Mouse (Mus musculus) heart, embryonic 12.5 days (tissue): ENCODE measurements around the gene Hoxc5. TPM values are rescaled to one million over a fixed set of nuclear protein-coding genes. Genes with fewer than 3 reads are reported as not detected.

ENCODE experiments used
- ATAC-seq: fragments of 200-750 bp; cut with Nextera tagmentation; 2 replicates; pipeline ENCODE4 v1.8.0; 2017; ENCODE audit warnings: moderate TSS enrichment, moderate library complexity; ENCODE audit not compliant: insufficient number of reproducible peaks, low FRiP score
- H3K27ac ChIP-seq: fragments of 300-500 bp; sonication (generic); 2 replicates; pipeline ENCODE4 v1.5.1; 2016; ENCODE audit warnings: mild to moderate bottlenecking, moderate library complexity; ENCODE audit not compliant: poor library complexity, severe bottlenecking
- H3K27me3 ChIP-seq: fragments of 300-500 bp; sonication (generic); replicated peaks from 2 replicates; pipeline ENCODE4 v1.6.1; 2016; ENCODE audit warnings: mild to moderate bottlenecking, moderate library complexity
- H3K36me3 ChIP-seq: fragments of 300-500 bp; sonication (generic); 2 replicates; pipeline ENCODE4 v1.6.1; 2016; ENCODE audit warnings: mild to moderate bottlenecking, moderate library complexity
- H3K4me1 ChIP-seq: fragments of 300-500 bp; sonication (generic); replicated peaks from 2 replicates; pipeline ENCODE4 v1.6.1; 2016; ENCODE audit warnings: mild to moderate bottlenecking
- H3K4me2 ChIP-seq: fragments of 300-500 bp; sonication (generic); 2 replicates; pipeline ENCODE4 v1.6.1; 2016; ENCODE audit warnings: mild to moderate bottlenecking, moderate library complexity
- H3K4me3 ChIP-seq: fragments of 300-500 bp; sonication (generic); 2 replicates; pipeline ENCODE4 v1.5.1; 2016; ENCODE audit warnings: mild to moderate bottlenecking
- H3K9ac ChIP-seq: fragments of 300-500 bp; sonication (generic); 2 replicates; pipeline ENCODE4 v1.6.1; 2016; ENCODE audit warnings: mild to moderate bottlenecking, moderate library complexity
- H3K9me3 ChIP-seq: fragments of 300-500 bp; sonication (generic); replicated peaks from 2 replicates; pipeline ENCODE4 v1.6.1; 2016; ENCODE audit warnings: mild to moderate bottlenecking, moderate library complexity
- WGBS: fragments of 180-500 bp; shearing (Covaris S2); methylation state at CpG from one replicate; pipeline ENCODE4 v1.1.7; 2016; 5-methylcytosine and 5-hydroxymethylcytosine counted together
- polyA plus RNA-seq: library from polyadenylated mRNA; unstranded; fragments of >200 nt; fragmentation: Nextera tagmentation; extraction: Ambion mirVana; gene quantifications from 2 replicates; pipeline ENCODE4 v1.2.1, GENCODE M21; 2016

Hoxc5 gene
- polyA plus RNA-seq, 1 experiment from 2014 or later, result 0.38 TPM

DNA sequence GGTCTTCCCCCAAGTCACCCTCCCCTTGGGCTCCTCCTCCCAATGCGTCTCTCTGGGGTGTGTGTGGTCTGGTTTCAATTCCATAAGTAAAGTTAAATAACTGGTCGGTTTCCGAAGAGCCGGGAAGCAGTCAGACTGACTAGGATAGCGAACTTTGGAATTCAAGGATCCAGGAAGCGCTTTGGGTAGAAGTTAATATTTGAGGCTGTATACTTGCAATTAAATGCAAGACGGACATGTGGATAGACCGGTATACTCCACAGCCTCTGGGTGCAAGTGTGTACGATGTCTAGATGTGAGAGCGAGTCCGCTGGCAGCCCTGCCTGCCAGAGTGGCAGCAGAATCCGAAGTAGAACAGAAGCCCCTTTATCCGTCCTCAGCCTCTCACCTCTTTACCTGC lies 4.8 kb upstream of the Hoxc5 start:
- Histone ChIP-seq H3K9ac (no peak overlapping the region), H3K36me3 (no peaks in the 10 kb centered on the region), H3K27ac (no peak overlapping the region), H3K4me1 (peaks cover 12% of the 10 kb centered on the region; the same call in 1 of the 2 replicates), H3K9me3 (no peaks in the 10 kb centered on the region), H3K4me2 (no peak overlapping the region), H3K4me3 (no peak overlapping the region), H3K27me3 (peaks cover 95% of the 10 kb centered on the region)
- no peak for ATAC-seq
- WGBS, result 1% methylated on average over 13 of the region's 13 CpGs

DNA sequence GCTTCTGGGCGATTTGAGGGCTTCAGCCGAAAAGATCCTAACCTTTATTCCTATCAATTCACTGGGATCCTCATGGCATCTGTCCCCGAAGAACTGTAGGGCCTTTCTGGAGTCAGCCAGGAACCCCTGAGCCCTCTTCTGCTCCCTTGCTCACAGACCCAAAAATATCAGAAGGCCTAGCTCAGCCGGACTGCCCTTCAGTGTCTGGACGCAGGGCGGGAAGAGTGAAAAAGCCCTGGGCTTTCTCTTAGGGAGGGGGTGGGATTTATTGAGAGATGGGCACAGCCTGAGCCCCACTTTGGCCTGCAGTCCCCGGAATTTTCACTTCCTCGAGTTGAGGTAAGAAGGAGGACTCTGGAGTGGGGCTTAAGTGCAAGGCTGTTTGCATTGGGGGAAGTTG lies 4.0 kb upstream of the Hoxc5 start:
- Histone ChIP-seq H3K4me2 (no peak overlapping the region), H3K9ac (no peak overlapping the region), H3K9me3 (no peaks in the 10 kb centered on the region), H3K27me3 (peaks cover 93% of the 10 kb centered on the region), H3K36me3 (no peaks in the 10 kb centered on the region), H3K4me1 (peaks cover 12% of the 10 kb centered on the region; the same call in 1 of the 2 replicates), H3K27ac (no peak overlapping the region), H3K4me3 (no peak overlapping the region)
- no peak for ATAC-seq
- WGBS, result 1% methylated on average over 8 of the region's 8 CpGs

DNA sequence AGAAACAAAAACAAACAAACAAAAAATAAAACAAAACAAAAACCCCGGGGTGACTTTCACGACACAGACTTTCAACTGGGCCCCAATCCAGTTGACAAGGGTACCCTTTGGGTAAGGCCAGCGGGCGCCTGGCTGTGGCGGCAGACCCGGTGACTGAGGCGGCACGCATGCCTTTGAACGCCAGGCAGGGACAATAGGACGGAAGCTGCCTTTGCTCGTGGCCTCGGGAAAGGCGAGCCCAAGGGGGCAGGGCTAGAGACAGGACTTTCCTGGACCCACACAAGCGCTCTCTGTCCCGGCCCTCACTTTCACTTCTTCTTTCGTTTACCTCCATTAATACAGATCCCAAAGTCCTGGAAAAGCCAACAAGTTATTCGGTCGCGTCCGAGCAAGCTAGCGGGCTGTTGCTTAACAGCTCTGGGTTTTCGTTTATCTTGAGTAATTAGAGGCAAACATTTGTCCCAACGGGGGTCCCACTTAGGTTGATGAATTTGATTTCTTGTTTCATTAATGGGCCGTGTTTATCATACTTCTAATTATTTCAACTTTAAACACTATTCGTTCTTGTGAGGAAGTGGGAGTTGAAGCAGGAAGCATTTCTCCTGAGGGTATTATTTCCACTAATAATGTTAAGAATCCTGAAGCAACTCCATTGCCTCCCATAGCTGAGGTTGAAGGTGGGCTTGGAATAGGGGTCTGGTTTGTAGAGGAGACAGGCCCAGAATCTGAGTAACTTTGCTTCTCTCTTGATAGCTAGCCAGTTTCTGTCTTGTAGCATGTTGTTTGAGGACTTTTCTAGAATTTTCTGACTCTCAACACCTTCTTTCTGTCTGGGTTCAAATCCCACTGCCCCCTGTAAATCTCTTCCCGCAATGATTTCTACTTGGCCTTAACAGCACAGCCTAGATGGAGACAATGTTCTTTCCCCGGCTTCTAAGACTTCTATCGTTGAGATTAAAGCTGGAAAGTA lies 3.3 kb upstream of the Hoxc5 start:
- Histone ChIP-seq H3K27ac (no peak overlapping the region), H3K36me3 (no peaks in the 10 kb centered on the region), H3K27me3 (peaks cover 94% of the 10 kb centered on the region), H3K4me3 (no peak overlapping the region), H3K9ac (no peak overlapping the region), H3K9me3 (no peaks in the 10 kb centered on the region), H3K4me2 (no peak overlapping the region), H3K4me1 (peaks cover 12% of the 10 kb centered on the region; the same call in 1 of the 2 replicates)
- ATAC-seq, result no peak
- under 1% methylated on average over 28 of the region's 28 CpGs for WGBS

DNA sequence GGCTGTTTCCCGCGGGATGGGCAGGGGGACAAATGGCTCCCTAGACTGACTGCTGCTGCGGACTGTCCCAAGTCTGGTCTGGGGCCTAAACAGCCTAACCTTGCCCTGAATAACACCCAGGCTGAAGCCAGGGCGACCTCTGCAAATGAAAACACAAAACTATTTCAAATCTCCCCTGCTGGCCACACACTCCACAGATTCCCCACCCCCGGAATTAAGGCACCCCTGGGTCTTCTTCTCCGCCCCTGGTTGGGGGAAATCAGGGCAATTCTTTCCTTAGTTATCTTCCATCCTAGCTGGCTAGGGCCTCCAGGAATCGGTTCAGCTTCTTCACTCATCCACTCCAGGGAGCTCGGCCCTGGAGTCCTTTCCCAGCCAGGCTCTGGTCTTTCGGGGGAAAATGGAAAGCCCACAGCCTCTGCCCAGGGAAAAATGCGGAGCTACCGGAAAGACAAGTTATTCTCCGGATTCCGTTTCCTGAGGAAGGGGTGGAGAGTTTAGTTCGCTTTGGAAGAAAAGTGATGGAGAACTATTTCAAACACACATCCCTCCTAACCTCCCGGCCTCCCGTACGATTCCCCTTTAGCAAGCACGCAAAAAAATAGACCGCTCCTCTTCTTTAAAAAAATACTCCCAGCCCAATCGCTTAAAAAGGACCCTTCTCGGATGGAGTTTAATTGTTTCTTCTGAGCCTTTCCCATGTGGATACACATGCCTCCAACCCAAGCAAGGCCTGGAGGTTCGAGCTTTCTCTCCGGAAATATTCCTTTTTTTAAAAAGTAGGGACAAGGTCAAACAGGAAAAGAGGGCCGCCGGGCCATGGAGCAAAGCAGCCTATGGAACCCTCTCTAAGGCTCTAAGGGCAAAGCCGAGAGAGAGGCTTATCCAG lies 2.0 kb upstream of the Hoxc5 start:
- 3% methylated on average over 26 of the region's 26 CpGs for WGBS
- Histone ChIP-seq H3K27me3 (peaks cover 96% of the 10 kb centered on the region), H3K4me2 (no peak overlapping the region), H3K27ac (no peak overlapping the region), H3K36me3 (no peaks in the 10 kb centered on the region), H3K4me1 (peaks cover 12% of the 10 kb centered on the region; the same call in 1 of the 2 replicates), H3K4me3 (no peak overlapping the region), H3K9me3 (no peaks in the 10 kb centered on the region), H3K9ac (no peak overlapping the region)
- no peak for ATAC-seq

DNA sequence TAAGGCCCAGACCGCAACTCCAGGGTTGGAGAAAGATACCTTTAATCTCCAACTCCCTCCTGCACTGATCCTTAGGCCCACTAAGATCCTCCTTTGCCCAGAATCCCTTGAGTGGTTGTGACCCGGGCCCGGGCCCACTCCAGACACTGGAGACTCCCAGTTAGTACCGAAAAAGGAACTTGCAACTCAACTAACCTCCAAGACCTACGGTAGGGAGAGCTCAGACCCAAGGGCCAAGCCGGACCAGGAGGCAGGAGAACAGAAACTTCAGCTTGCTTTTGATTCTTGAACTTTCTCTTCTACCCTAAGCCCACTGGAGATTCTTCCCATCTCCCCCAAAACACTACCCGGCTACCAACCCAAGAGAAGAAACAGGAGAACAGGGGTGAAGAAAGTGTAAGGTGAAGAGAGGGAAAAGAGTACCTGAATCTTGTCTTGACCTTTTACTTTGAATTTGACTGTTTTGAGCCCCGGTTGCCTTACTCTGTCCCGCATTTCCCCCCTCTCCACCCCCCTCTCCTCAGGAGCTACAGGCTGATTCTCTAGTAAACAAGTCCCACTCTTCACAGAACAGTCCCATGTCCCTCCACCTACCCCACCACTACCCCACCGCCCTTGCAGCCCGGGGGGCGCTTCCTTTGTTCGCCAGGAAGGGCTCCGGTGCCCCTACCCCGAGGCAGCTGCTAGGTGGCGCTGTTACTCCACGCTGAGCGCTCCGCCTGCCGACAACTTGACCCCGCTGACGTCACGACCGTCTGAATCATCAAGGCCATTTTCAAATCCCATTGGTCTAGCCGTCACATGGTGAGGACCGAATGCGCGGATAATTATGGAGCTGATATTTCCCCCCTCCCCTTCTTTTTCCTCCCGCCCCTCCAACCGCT lies 1.1 kb upstream of the Hoxc5 start:
- H3K9ac ChIP-seq, result no peak overlapping the region
- H3K4me2 ChIP-seq, result peak overlapping the region; percentile 45
- WGBS, result 4% methylated on average over 29 of the region's 30 CpGs
- H3K9me3 ChIP-seq, result no peaks in the 10 kb centered on the region
- H3K27me3 ChIP-seq, result peaks cover 96% of the 10 kb centered on the region
- peak overlapping the region; percentile 17; the same call in 1 of the 2 replicates for H3K4me3 ChIP-seq
- no peak overlapping the region for H3K27ac ChIP-seq
- ATAC-seq, result peak; percentile 42
- H3K4me1 ChIP-seq, result peaks cover 12% of the 10 kb centered on the region; the same call in 1 of the 2 replicates
- no peaks in the 10 kb centered on the region for H3K36me3 ChIP-seq

DNA sequence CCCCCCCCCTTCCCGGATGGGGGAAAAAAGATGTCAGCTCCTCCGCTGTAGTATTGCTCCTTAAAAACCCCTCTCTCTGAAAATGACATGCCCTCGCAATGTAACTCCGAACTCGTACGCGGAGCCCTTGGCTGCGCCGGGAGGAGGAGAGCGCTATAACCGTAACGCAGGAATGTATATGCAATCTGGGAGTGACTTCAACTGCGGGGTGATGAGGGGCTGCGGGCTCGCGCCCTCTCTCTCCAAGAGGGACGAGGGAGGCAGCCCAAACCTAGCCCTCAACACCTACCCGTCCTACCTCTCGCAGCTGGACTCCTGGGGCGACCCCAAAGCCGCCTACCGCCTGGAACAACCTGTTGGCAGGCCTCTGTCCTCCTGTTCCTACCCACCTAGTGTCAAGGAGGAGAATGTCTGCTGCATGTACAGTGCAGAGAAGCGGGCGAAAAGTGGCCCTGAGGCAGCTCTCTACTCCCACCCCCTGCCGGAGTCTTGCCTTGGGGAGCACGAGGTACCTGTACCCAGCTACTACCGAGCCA lies 399 bp upstream of the Hoxc5 start, which contains the start of gene Hoxc10:
Hoxc10 (plus strand) TSS at position 21 of the 536 bp plus-strand sequence.
- WGBS, result 2% methylated on average over 27 of the region's 27 CpGs
- H3K27me3 ChIP-seq, result peaks cover 95% of the 10 kb centered on the region
- H3K9ac ChIP-seq, result no peak within 1 kb of the TSS
- no peaks in the 10 kb centered on the region for H3K36me3 ChIP-seq
- no peak for ATAC-seq
- no peak within 1 kb of the TSS for H3K27ac ChIP-seq
- peak within 1 kb of the TSS; percentile 45 for H3K4me2 ChIP-seq
- no peaks in the 10 kb centered on the region for H3K9me3 ChIP-seq
- H3K4me1 ChIP-seq, result peaks cover 12% of the 10 kb centered on the region; the same call in 1 of the 2 replicates
- H3K4me3 ChIP-seq, result peak within 1 kb of the TSS; percentile 17; the same call in 1 of the 2 replicates

DNA sequence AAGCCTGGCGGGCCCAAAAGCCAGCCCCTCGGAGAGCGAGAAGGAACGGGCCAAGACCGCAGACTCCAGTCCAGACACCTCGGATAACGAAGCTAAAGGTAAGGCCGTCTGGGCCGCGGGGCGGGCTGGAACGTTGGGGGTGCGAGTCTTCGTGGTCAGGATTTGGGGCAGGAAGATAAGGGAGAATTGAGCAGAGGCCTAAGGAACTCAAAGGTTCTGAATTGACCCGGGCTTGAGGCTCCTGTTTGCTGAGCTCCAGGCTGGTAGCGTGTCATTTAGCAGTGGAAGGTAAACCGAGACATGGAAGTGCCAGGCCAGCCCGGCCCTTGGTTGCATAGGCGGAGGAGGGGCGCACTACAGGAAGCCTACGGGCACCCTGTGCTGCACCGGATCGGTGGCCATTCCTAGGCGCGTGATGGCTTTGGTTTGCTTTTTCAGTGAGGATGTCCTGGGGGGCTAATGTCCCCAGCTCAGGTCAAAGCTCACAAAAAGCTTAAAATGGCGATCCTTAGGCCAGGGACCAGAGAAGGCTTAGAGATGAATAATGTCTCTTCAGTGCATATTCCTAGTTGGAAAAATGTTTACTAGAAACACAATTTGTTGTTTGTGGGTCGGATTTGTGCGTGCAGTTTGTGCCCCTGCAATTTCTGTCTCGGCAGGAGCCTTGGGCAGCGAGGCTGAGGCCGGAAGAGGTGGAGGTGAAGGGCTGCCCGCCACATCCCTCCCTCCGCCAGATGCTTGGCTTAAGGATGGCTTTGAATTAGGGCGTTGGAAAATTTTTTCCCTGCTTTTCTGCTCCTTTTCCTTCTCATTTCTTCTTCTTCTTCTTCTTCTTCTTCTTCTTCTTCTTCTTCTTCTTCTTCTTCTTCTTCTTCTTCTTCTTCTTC lies 511 bp downstream of the Hoxc5 start:
- Histone ChIP-seq H3K4me1 (peaks cover 12% of the 10 kb centered on the region; the same call in 1 of the 2 replicates), H3K27ac (no peak overlapping the region), H3K36me3 (no peaks in the 10 kb centered on the region), H3K4me3 (no peak overlapping the region), H3K9me3 (no peaks in the 10 kb centered on the region), H3K9ac (no peak overlapping the region), H3K4me2 (no peak overlapping the region), H3K27me3 (peaks cover 97% of the 10 kb centered on the region)
- no peak for ATAC-seq
- 2% methylated on average over 34 of the region's 34 CpGs for WGBS

DNA sequence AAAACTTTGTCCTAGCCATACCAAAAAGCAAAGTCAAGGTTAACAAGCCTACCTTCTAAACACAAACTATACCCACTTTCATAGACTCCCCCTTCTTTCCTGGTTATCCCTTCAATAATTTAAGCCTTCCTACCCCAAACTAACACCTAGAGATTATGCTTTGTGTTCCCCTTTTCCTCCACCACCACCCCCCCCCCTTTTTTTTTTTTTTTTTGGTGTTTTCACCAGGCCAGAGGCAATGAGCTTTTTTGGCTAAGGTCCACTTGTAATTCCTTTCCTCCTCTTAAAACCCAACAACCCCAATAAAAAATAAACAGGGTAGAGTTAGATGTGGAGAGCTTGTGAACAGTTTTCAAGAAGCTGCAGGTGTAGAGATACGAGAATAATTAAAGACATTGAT lies 2.1 kb downstream of the Hoxc5 start:
- 27% methylated on average over 1 of the region's 1 CpGs for WGBS
- no peaks in the 10 kb centered on the region for H3K9me3 ChIP-seq
- H3K4me1 ChIP-seq, result peaks cover 8% of the 10 kb centered on the region; the same call in 1 of the 2 replicates
- H3K4me3 ChIP-seq, result no peak overlapping the region
- peaks cover 97% of the 10 kb centered on the region for H3K27me3 ChIP-seq
- ATAC-seq, result no peak
- no peak overlapping the region for H3K4me2 ChIP-seq
- no peaks in the 10 kb centered on the region for H3K36me3 ChIP-seq
- H3K9ac ChIP-seq, result no peak overlapping the region
- H3K27ac ChIP-seq, result no peak overlapping the region

DNA sequence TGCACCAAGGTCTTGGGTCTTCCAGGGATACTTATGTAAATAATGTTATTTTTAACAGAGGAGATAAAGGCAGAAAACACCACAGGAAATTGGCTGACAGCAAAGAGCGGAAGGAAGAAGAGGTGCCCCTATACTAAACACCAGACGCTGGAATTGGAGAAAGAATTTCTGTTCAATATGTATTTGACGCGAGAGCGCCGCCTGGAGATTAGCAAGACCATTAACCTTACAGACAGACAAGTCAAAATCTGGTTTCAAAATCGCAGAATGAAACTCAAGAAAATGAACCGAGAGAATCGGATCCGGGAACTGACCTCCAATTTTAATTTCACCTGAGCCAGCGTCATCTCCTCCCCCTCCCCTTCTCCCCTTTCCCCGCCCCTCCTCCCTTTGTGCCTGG lies 3.5 kb downstream of the Hoxc5 start:
- H3K36me3 ChIP-seq, result no peaks in the 10 kb centered on the region
- no peak for ATAC-seq
- H3K27me3 ChIP-seq, result peaks cover 96% of the 10 kb centered on the region
- WGBS, result 2% methylated on average over 12 of the region's 12 CpGs
- no peak overlapping the region for H3K4me3 ChIP-seq
- H3K27ac ChIP-seq, result no peak overlapping the region
- no peak overlapping the region for H3K9ac ChIP-seq
- H3K4me2 ChIP-seq, result no peak overlapping the region
- peaks cover 8% of the 10 kb centered on the region; the same call in 1 of the 2 replicates for H3K4me1 ChIP-seq
- H3K9me3 ChIP-seq, result no peaks in the 10 kb centered on the region
